Mouse (Mus musculus) liver, adult 2 months (tissue): ENCODE results near the gene Palm3. TPM values are rescaled to one million over a fixed set of nuclear protein-coding genes. Genes with fewer than 3 reads are reported as not detected.

Source experiments
- DNase-seq: peaks from one replicate; pipeline ENCODE4 v3.0.0-alpha.2; 2011; ENCODE audit warnings: low read depth, low spot score; ENCODE audit errors: extremely low read depth
- H3K27ac ChIP-seq: fragments of 200-500 bp; replicated peaks from 2 replicates; pipeline ENCODE4 v1.5.1; 2012; ENCODE audit warnings: low read depth, mild to moderate bottlenecking, control low read depth, inconsistent platforms, low read length; ENCODE audit not compliant: insufficient read depth
- H3K27me3 ChIP-seq: fragments of 200-500 bp; 2 replicates; pipeline ENCODE4 v1.6.1; 2012; ENCODE audit warnings: mild to moderate bottlenecking, moderate library complexity, low read length, inconsistent platforms; ENCODE audit not compliant: control insufficient read depth, insufficient read depth
- H3K36me3 ChIP-seq: fragments of 200-500 bp; 2 replicates; pipeline ENCODE4 v1.6.1; 2012; ENCODE audit warnings: low read length, inconsistent platforms; ENCODE audit not compliant: control insufficient read depth, insufficient read depth
- H3K4me1 ChIP-seq: fragments of 200-500 bp; 2 replicates; pipeline ENCODE4 v1.6.1; 2011; ENCODE audit warnings: low read length; ENCODE audit not compliant: control insufficient read depth, insufficient read depth
- H3K4me3 ChIP-seq: fragments of 200-500 bp; 2 replicates; pipeline ENCODE4 v1.5.1; 2011; ENCODE audit warnings: low read depth, mild to moderate bottlenecking, control low read depth, low read length, moderate library complexity; ENCODE audit not compliant: insufficient read depth
- H3K79me2 ChIP-seq: fragments of 200-500 bp; 2 replicates; pipeline ENCODE4 v1.6.1; 2012; ENCODE audit warnings: inconsistent platforms, mild to moderate bottlenecking, low read length, moderate library complexity; ENCODE audit not compliant: control insufficient read depth, insufficient read depth
- H3K9ac ChIP-seq: fragments of 200-500 bp; 2 replicates; pipeline ENCODE4 v1.6.1; 2012; ENCODE audit warnings: low read depth, mild to moderate bottlenecking, control low read depth, inconsistent platforms, low read length
- CTCF ChIP-seq: fragments of 200-500 bp; IDR thresholded peaks from 2 replicates; pipeline ENCODE4 v1.5.1; 2011; ENCODE audit warnings: low read depth, low read length, control low read depth
- POLR2A ChIP-seq: fragments of 200-500 bp; IDR thresholded peaks from 2 replicates; pipeline ENCODE4 v1.6.1; 2011; ENCODE audit warnings: low read length, control low read depth; ENCODE audit not compliant: insufficient read depth; ENCODE audit errors: extremely low read depth
- WGBS: fragments of 180-500 bp; shearing (Covaris S2); methylation state at CpG from one replicate; pipeline ENCODE4 v1.1.7; 2018; 5-methylcytosine and 5-hydroxymethylcytosine counted together
- polyA plus RNA-seq: library from polyadenylated mRNA; depleted of rRNA; stranded (reverse); fragments of >200 nt; gene quantifications from 2 replicates; pipeline ENCODE4 v1.2.3, GENCODE M21; 2012
- total RNA-seq: library from RNA; depleted of rRNA; stranded (reverse); fragments of >200 nt; gene quantifications from 2 replicates; pipeline ENCODE4 v1.2.3, GENCODE M21; 2014

Gene Palm3
- total and polyA plus RNA-seq, 2 experiments: not detected

- Histone ChIP-seq H3K9ac (peak overlapping the region; percentile 82; the same call in 1 of the 2 replicates), H3K27me3 (no peaks in the 10 kb centered on the region), H3K4me3 (no peak overlapping the region), H3K36me3 (no peaks in the 10 kb centered on the region; the same call in 1 of the 2 replicates), H3K4me1 (peaks cover 25% of the 10 kb centered on the region), H3K27ac (no peak overlapping the region), H3K79me2 (no peaks in the 10 kb centered on the region)
- TF ChIP-seq POLR2A: no peak
- no peak for TF ChIP-seq CTCF
- peak; percentile 58 for DNase-seq
- 40% methylated on average over 16 of the region's 16 CpGs for WGBS
Observed at GRCm38 (mm10) chr8:83999057-83999705, 22.1 kb upstream of the Palm3 start.

GRCm38 (mm10) chr8:83999825-84000224, 21.4 kb upstream of the Palm3 start:
- no peak overlapping the region for H3K27ac ChIP-seq
- H3K4me1 ChIP-seq: peaks cover 25% of the 10 kb centered on the region
- H3K9ac ChIP-seq: no peak overlapping the region

GRCm38 (mm10) chr8:84001281-84002000, 19.8 kb upstream of the Palm3 start, which contains the start of gene 1700067K01Rik:
TSS of gene 1700067K01Rik (plus strand) at chr8:84001502.
- Histone ChIP-seq H3K36me3 (no peaks in the 10 kb centered on the region), H3K9ac (no peak within 1 kb of the TSS), H3K27ac (no peak within 1 kb of the TSS), H3K79me2 (no peaks in the 10 kb centered on the region), H3K27me3 (no peaks in the 10 kb centered on the region), H3K4me3 (no peak within 1 kb of the TSS), H3K4me1 (peaks cover 27% of the 10 kb centered on the region)
- DNase-seq: no peak
- TF ChIP-seq CTCF (no peak), POLR2A (no peak)
- 82% methylated on average over 61 of the region's 61 CpGs for WGBS

More at GRCm38 (mm10) chr8:83999825-84000224, 21.4 kb upstream of the Palm3 start:
- no peak for DNase-seq
- Histone ChIP-seq H3K36me3 (no peaks in the 10 kb centered on the region; the same call in 1 of the 2 replicates), H3K4me3 (no peak overlapping the region), H3K27me3 (no peaks in the 10 kb centered on the region), H3K79me2 (no peaks in the 10 kb centered on the region)
- WGBS: 91% methylated on average over 2 of the region's 2 CpGs
- TF ChIP-seq POLR2A: no peak
- TF ChIP-seq CTCF: no peak

- Histone ChIP-seq H3K4me3 (no peak overlapping the region), H3K27me3 (no peaks in the 10 kb centered on the region), H3K9ac (no peak overlapping the region; the same call in 1 of the 2 replicates), H3K4me1 (peaks cover 27% of the 10 kb centered on the region), H3K27ac (no peak overlapping the region), H3K79me2 (no peaks in the 10 kb centered on the region), H3K36me3 (no peaks in the 10 kb centered on the region)
- TF ChIP-seq CTCF: no peak
- no peak for TF ChIP-seq POLR2A
- 35% methylated on average over 12 of the region's 12 CpGs for WGBS
- DNase-seq: peak; percentile 56
Observed at GRCm38 (mm10) chr8:84002957-84003611, 18.2 kb upstream of the Palm3 start.

GRCm38 (mm10) chr8:84003612-84004246, 17.5 kb upstream of the Palm3 start:
- Histone ChIP-seq H3K4me3 (peak overlapping the region; percentile 78; the same call in 1 of the 2 replicates), H3K27ac (0 out of 2 replicates have a peak overlapping the region, but pooled peaks have one; percentile 93), H3K27me3 (no peaks in the 10 kb centered on the region), H3K4me1 (peaks cover 25% of the 10 kb centered on the region), H3K36me3 (no peaks in the 10 kb centered on the region), H3K79me2 (no peaks in the 10 kb centered on the region), H3K9ac (no peak overlapping the region)
- WGBS: 52% methylated on average over 6 of the region's 6 CpGs
- no peak for TF ChIP-seq POLR2A
- no peak for TF ChIP-seq CTCF
- DNase-seq: peak; percentile 25
